ENCODE assay signal across 23 mouse cellular contexts in genomic region chr7:125601821-125602448, GRCm38 (mm10). TPM values are rescaled to one million over a fixed set of nuclear protein-coding genes. Genes with fewer than 3 reads are reported as not detected.
DNase-seq lines count a peak whose midpoint lies in the region; ATAC-seq lines count a peak whose summit lies in the region.
"Had no signal": no experiment of that assay in that cellular context is flagged by ENCODE, and none has a peak within 500 bp of the region (broad histone marks: within the 10 kb centered on the region; RNA-seq: fewer than 3 reads in every experiment).

No protein-coding gene starts in this region.

- no peaks in the 10 kb centered on the region for H3K36me3 ChIP-seq in heart, embryonic 11.5 days (ENCODE audit: control insufficient read depth, insufficient read depth, low read length)
- no peaks in the 10 kb centered on the region for H3K36me3 ChIP-seq in intestine, embryonic 16.5 days (ENCODE audit: control insufficient read depth, insufficient read depth, low read length)
- H3K36me3 ChIP-seq: embryonic facial prominence, embryonic 10.5 days; hindbrain, embryonic 15.5 days; limb, embryonic 12.5 days; midbrain, embryonic 12.5 days had no signal

- no peak overlapping the region for H3K27ac ChIP-seq in heart, embryonic 11.5 days (ENCODE audit: low read depth, low read length)
- no peak overlapping the region for H3K27ac ChIP-seq in intestine, embryonic 16.5 days (ENCODE audit: low read length)
- H3K27ac ChIP-seq: embryonic facial prominence, embryonic 10.5 days; hindbrain, embryonic 15.5 days; limb, embryonic 12.5 days; midbrain, embryonic 12.5 days had no signal

- ATAC-seq in heart, embryonic 11.5 days (replicated peaks; ENCODE audit: insufficient number of reproducible peaks, low FRiP score, low TSS enrichment), result no peak
- peak; percentile 40 for ATAC-seq in megakaryocyte progenitor cell, adult 5-6 weeks (replicated peaks; ENCODE audit: poor library complexity)
- ATAC-seq in intestine, embryonic 16.5 days, result no peak

- no peaks in the 10 kb centered on the region for H3K9me3 ChIP-seq in heart, embryonic 11.5 days (replicated peaks; ENCODE audit: control insufficient read depth, low read length)
- H3K9me3 ChIP-seq in intestine, embryonic 16.5 days (ENCODE audit: control insufficient read depth, low read length), result no peaks in the 10 kb centered on the region
- H3K9me3 ChIP-seq: embryonic facial prominence, embryonic 10.5 days; hindbrain, embryonic 15.5 days; limb, embryonic 12.5 days; midbrain, embryonic 12.5 days had no signal

- 75% methylated on average over 11 of the region's 11 CpGs for WGBS in heart, embryonic 11.5 days (ENCODE audit: insufficient replicate concordance)
- 77% methylated on average over 11 of the region's 11 CpGs for WGBS in intestine, embryonic 16.5 days

- no peak overlapping the region for H3K4me2 ChIP-seq in heart, embryonic 11.5 days
- no peak overlapping the region for H3K4me2 ChIP-seq in intestine, embryonic 16.5 days (ENCODE audit: low read depth, low read length)
- H3K4me2 ChIP-seq: hindbrain, embryonic 15.5 days; limb, embryonic 12.5 days; lung, embryonic 14.5 days; midbrain, embryonic 12.5 days had no signal

- H3K27me3 ChIP-seq in heart, embryonic 11.5 days (ENCODE audit: control insufficient read depth, insufficient read depth, low read length), result no peaks in the 10 kb centered on the region
- no peaks in the 10 kb centered on the region for H3K27me3 ChIP-seq in intestine, embryonic 16.5 days (replicated peaks; ENCODE audit: control insufficient read depth, insufficient read depth, low read length)
- H3K27me3 ChIP-seq: hindbrain, embryonic 15.5 days; limb, embryonic 12.5 days had no signal

- H3K4me1 ChIP-seq in heart, embryonic 11.5 days (ENCODE audit: control insufficient read depth, insufficient read depth, low read length), result peaks cover 10% of the 10 kb centered on the region; the same call in 1 of the 2 replicates
- H3K4me1 ChIP-seq in intestine, embryonic 16.5 days (ENCODE audit: control insufficient read depth, insufficient read depth, low read length), result no peaks in the 10 kb centered on the region
- H3K4me1 ChIP-seq: hindbrain, embryonic 15.5 days; limb, embryonic 12.5 days; midbrain, embryonic 12.5 days had no signal

- DNase-seq in heart, adult 11 months, result peak; percentile 95
- peak; percentile 19 for DNase-seq in thymus, postnatal 4 days
- DNase-seq in thymus, postnatal 25 days, result no peak
- DNase-seq in right cerebral cortex, adult 18-20 months, result no peak
- DNase-seq in left cerebral cortex, adult 11 months (ENCODE audit: low spot score), result no peak
- DNase-seq: adrenal gland, postnatal 25 days; cerebellum, adult 8-10 months; heart, postnatal 36 days; kidney, adult 11 months; lung, embryonic 14.5 days; lung, postnatal 36 days; right cerebral cortex, postnatal 25 days had no signal

- H3K4me3 ChIP-seq in heart, embryonic 11.5 days (ENCODE audit: low read depth, low read length), result no peak overlapping the region
- no peak overlapping the region for H3K4me3 ChIP-seq in intestine, embryonic 16.5 days (ENCODE audit: low read length)
- H3K4me3 ChIP-seq: embryonic facial prominence, embryonic 10.5 days; hindbrain, embryonic 15.5 days; limb, embryonic 12.5 days; midbrain, embryonic 12.5 days had no signal

- no peak overlapping the region for H3K9ac ChIP-seq in heart, embryonic 11.5 days (ENCODE audit: low read depth, low read length)
- no peak overlapping the region for H3K9ac ChIP-seq in intestine, embryonic 16.5 days (ENCODE audit: low read depth, low read length)
- H3K9ac ChIP-seq: hindbrain, embryonic 15.5 days; limb, embryonic 12.5 days; lung, embryonic 14.5 days; midbrain, embryonic 12.5 days had no signal

RNA-seq across cellular contexts. Expression of gene Il21r, which starts 1.3 kb away (rescaled TPM):
- polyA plus RNA-seq in heart, embryonic 11.5 days (2014; fragmentation: Nextera tagmentation; extraction: Ambion mirVana), result 0.10 TPM in 1 of 2 replicates, not detected in the other
- 2.7 and 4.3 TPM in 2 replicates for total RNA-seq in megakaryocyte progenitor cell, adult 5-6 weeks (2015)
- total RNA-seq in megakaryocyte progenitor cell, adult 5-6 weeks (2017), result 3.6 and 7.2 TPM in 2 replicates
- polyA plus RNA-seq in intestine, embryonic 16.5 days (2015; fragmentation: Nextera tagmentation; extraction: Ambion mirVana), result 0.38 and 0.59 TPM in 2 replicates
- total RNA-seq: gastrocnemius, adult 8-10 months; MEL had no signal
- polyA plus RNA-seq: heart, embryonic 14.5 days; neural tube, embryonic 14.5 days had no signal

RNA-seq across cellular contexts. Expression of gene Il4ra, which starts 50.0 kb away (rescaled TPM):
- 1.5 and 1.6 TPM in 2 replicates for polyA plus RNA-seq in heart, embryonic 11.5 days (2014; fragmentation: Nextera tagmentation; extraction: Ambion mirVana)
- 10.5 and 12.0 TPM in 2 replicates for total RNA-seq in megakaryocyte progenitor cell, adult 5-6 weeks (2015)
- 19.2 and 20.4 TPM in 2 replicates for total RNA-seq in megakaryocyte progenitor cell, adult 5-6 weeks (2017)
- 12.6 and 14.5 TPM in 2 replicates for polyA plus RNA-seq in intestine, embryonic 16.5 days (2015; fragmentation: Nextera tagmentation; extraction: Ambion mirVana)

Comparison
In these comparisons a context has a peak if more than half of its experiments do, and no peak if none do; other contexts are left out.
1. DNase-seq: peak in heart, adult 11 months (single experiment) and thymus, postnatal 4 days (single experiment); none in thymus, postnatal 25 days (single experiment), right cerebral cortex, adult 18-20 months (single experiment) and left cerebral cortex, adult 11 months (single experiment).